ENCODE assay signal across 16 mouse cellular contexts in the genomic region with DNA sequence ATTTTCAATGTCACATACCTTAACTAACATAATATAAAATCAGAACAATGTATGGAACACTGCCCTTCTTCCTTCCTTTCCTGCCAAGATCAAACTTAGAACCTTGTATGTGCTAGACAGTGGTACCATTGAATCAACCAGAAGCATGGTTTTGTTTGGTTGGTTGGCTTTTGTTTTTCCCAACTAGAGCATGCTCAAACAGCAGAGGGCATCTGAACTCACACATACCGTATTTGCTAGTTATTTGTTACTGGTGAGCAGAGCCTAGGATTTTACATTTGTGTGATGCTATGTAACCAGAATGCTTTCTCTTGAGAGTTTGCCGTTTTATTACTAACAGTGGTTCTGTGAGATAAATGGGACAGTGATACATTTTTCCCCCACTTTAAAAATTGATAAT.
"Had no signal": no experiment of that assay in that cellular context is flagged by ENCODE, and none has a peak within 500 bp of the region (broad histone marks: within the 10 kb centered on the region; RNA-seq: fewer than 3 reads in every experiment).

No protein-coding gene starts in this region.

- ATAC-seq: intestine, postnatal 0 days; liver, postnatal 0 days; lung, postnatal 0 days; midbrain, embryonic 13.5 days had no signal

- H3K27ac ChIP-seq: kidney, postnatal 0 days; limb, embryonic 12.5 days; limb, embryonic 15.5 days; liver, embryonic 14.5 days; macrophage; midbrain, embryonic 13.5 days had no signal

- H3K9ac ChIP-seq: limb, embryonic 12.5 days; limb, embryonic 15.5 days; liver, embryonic 14.5 days; liver, postnatal 0 days; lung, embryonic 14.5 days; midbrain, embryonic 13.5 days had no signal

- DNase-seq: kidney, adult 2 months; kidney, postnatal 25 days; left cerebral cortex, postnatal 4 days; liver, postnatal 0 days; lung, embryonic 14.5 days; thymus, adult 18-20 months; thymus, postnatal 36 days had no signal

- H3K4me1 ChIP-seq: limb, embryonic 12.5 days; limb, embryonic 15.5 days; midbrain, embryonic 13.5 days had no signal

- H3K4me3 ChIP-seq: limb, embryonic 12.5 days; limb, embryonic 15.5 days; midbrain, embryonic 13.5 days had no signal

- H3K9me3 ChIP-seq: limb, embryonic 12.5 days; limb, embryonic 15.5 days; midbrain, embryonic 13.5 days had no signal

- H3K4me2 ChIP-seq: limb, embryonic 12.5 days; limb, embryonic 15.5 days; liver, embryonic 11.5 days; lung, embryonic 14.5 days; midbrain, embryonic 13.5 days had no signal

- H3K27me3 ChIP-seq: limb, embryonic 12.5 days; limb, embryonic 15.5 days; midbrain, embryonic 13.5 days had no signal
